Mouse (Mus musculus): ENCODE results near the gene Atp13a3. TPM values are rescaled to one million over a fixed set of nuclear protein-coding genes. Genes with fewer than 3 reads are reported as not detected.

The Atp13a3 gene
- polyA plus RNA-seq, 1 experiment, result 25.4 TPM

DNA sequence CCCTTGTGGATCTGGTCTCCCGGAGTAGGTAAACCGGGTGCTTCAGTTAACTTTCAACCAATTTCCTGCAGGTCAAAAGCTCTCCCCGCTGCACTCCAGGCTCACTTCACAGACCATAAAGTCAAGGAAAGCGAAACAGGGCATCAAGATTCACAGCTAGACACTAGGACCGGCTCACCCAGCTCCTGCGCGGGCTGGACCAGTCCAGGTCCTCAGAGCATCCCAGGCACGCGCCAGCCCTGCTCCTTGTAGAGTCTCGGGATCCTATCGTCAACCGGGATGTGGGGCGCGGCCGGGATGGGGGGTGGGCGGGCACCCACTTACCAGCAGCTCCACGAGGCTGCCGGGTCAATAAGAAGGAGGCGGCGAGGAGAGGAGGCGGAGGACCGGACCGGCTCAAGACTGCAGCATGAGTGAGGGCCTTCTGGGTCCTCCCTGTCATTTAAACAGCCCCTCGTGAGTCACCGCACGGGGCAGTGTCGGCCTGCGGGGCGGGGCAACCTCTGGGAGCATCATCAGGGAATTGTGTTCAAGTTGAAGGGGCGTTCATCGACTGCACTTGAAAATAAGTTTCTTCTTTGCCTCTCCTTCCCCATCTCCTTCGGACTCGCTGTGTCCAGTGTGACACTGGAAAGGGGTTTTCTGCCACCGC lies 122.8 kb downstream of the Atp13a3 start, which contains the start of gene Lrrc15:
TSS of gene Lrrc15 (minus strand) at position 413 of the 652 bp plus-strand sequence.
- Histone ChIP-seq H3K27me3 (replicated peaks; ENCODE audit: control insufficient read depth, insufficient read depth, low read length) (no peaks in the 10 kb centered on the region), H3K27ac (ENCODE audit: insufficient read depth, low read depth, low read length) (no peak within 1 kb of the TSS), H3K4me1 (ENCODE audit: control insufficient read depth, insufficient read depth, low read length) (no peaks in the 10 kb centered on the region), H3K4me3 (ENCODE audit: insufficient read depth, low read depth, low read length) (no peak within 1 kb of the TSS), H3K36me3 (ENCODE audit: control insufficient read depth, insufficient read depth, low read length) (no peaks in the 10 kb centered on the region)
- DNase-seq, result peak; percentile 27
- WGBS, result 4% methylated on average over 34 of the region's 34 CpGs
- TF ChIP-seq CTCF (conservative IDR thresholded peaks at IDR 0.05; ENCODE audit: insufficient read depth, insufficient read length, low read depth, low read length), result no peak

DNA sequence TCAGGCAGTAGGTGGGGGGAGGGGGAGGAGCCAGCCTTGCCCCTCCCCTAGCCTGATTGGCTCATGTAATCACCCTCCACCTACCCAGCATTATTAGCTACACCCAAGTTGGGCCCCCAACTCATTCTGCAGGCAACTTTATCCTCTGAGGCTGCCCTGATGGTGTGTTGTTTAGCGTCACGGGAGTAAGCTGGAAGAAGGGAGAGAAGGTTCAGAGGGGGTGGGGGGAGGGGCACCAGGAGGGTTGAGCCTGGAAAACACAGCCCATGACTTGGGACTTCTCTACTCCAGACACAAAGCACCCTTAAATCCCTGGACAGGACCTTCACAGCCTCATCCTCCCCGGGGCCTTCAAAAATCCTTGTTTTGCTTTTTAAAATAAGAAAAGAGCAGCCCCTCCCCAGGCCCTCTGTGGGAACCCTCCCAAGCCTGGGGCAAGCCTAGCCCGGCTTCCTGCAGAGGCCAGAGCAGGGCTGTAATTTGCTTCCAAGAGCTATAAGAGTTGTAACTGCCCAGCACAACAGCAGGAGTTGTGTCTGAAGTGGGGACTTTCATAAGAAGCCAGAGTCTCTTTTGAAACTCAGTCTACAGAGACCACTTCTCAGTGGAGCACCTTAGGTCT lies 125.0 kb downstream of the Atp13a3 start:
- no peak for DNase-seq

DNA sequence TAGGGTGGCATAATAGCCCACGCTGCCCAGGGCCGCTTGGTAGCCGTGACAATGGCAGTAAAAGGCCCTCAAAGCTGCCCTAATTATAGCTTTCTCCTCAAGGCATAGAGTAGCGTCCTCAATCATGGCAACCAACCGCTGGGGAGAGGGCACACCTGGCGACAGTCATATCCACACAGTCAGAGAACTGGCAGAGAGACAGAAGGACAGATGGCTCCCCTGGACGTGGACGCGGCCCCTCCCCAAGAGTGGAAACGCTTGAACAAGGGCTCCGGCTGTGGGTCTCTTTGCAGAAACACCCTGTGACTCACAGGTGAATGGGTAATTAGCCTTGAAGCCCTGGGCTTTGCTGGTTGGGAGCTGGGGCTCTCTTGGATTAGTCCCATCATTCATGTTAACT lies 127.4 kb downstream of the Atp13a3 start:
- H3K27ac ChIP-seq (ENCODE audit: insufficient read depth, low read depth, low read length), result no peak overlapping the region
- no peak overlapping the region for H3K4me3 ChIP-seq (ENCODE audit: insufficient read depth, low read depth, low read length)
- TF ChIP-seq CTCF (conservative IDR thresholded peaks at IDR 0.05; ENCODE audit: insufficient read depth, insufficient read length, low read depth, low read length) (no peak), POLR2A (IDR thresholded peaks at IDR 0.05; ENCODE audit: low read depth, low read length) (no peak)
- WGBS, result 76% methylated on average over 11 of the region's 11 CpGs
- no peaks in the 10 kb centered on the region for H3K36me3 ChIP-seq (ENCODE audit: control insufficient read depth, insufficient read depth, low read length)
- no peaks in the 10 kb centered on the region for H3K27me3 ChIP-seq (replicated peaks; ENCODE audit: control insufficient read depth, insufficient read depth, low read length)
- H3K4me1 ChIP-seq (ENCODE audit: control insufficient read depth, insufficient read depth, low read length), result no peaks in the 10 kb centered on the region
- no peak for DNase-seq

More for the DNA sequence above, 125.0 kb downstream of the Atp13a3 start:
- Histone ChIP-seq H3K4me1 (ENCODE audit: control insufficient read depth, insufficient read depth, low read length) (no peaks in the 10 kb centered on the region), H3K4me3 (ENCODE audit: insufficient read depth, low read depth, low read length) (no peak overlapping the region), H3K27me3 (replicated peaks; ENCODE audit: control insufficient read depth, insufficient read depth, low read length) (no peaks in the 10 kb centered on the region), H3K27ac (ENCODE audit: insufficient read depth, low read depth, low read length) (no peak overlapping the region), H3K36me3 (ENCODE audit: control insufficient read depth, insufficient read depth, low read length) (no peaks in the 10 kb centered on the region)
- TF ChIP-seq POLR2A (IDR thresholded peaks at IDR 0.05; ENCODE audit: low read depth, low read length) (no peak), CTCF (conservative IDR thresholded peaks at IDR 0.05; ENCODE audit: insufficient read depth, insufficient read length, low read depth, low read length) (no peak)
- WGBS, result 38% methylated on average over 4 of the region's 4 CpGs

DNA sequence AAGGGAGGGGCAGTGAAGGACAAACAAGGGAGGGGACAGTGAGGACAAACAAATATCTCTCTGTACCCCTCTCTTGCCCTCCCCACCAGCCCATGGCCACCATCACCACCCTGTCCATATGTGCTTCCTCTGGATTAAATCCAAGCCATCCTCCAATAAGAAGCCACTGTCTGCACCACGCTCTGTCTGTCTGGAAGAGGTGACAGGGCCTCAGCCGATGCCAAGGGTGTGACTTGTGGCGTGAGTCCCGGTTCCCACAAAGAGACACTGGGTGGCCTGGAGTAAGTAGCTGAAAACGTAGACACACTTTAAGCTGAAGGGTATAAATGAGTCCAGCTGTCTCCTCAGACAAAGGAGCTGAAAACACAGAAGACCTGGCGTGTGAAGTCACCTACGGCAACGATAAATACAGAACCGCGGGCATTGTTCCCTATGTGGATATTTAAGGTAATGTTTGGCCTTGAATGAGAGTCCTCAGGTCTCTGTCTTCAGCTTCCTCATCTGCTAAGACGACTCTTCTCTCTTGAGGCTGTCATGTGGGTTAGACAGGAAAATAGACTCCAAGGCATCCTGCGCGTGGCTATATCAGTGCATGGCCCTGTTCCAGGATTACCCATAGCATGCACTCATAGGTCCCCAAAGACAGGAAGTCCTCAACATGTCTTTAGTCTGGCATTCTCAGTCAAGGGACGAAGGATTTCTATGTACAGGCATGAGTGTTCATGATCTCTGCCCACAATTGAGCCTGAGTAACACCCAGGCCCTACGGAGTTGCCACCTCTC lies 130.0 kb downstream of the Atp13a3 start:
- H3K4me3 ChIP-seq (ENCODE audit: insufficient read depth, low read depth, low read length), result no peak overlapping the region
- DNase-seq, result no peak
- 83% methylated on average over 15 of the region's 15 CpGs for WGBS
- no peaks in the 10 kb centered on the region for H3K27me3 ChIP-seq (replicated peaks; ENCODE audit: control insufficient read depth, insufficient read depth, low read length)
- no peaks in the 10 kb centered on the region for H3K4me1 ChIP-seq (ENCODE audit: control insufficient read depth, insufficient read depth, low read length)
- TF ChIP-seq CTCF (conservative IDR thresholded peaks at IDR 0.05; ENCODE audit: insufficient read depth, insufficient read length, low read depth, low read length) (no peak), POLR2A (IDR thresholded peaks at IDR 0.05; ENCODE audit: low read depth, low read length) (no peak)
- no peaks in the 10 kb centered on the region for H3K36me3 ChIP-seq (ENCODE audit: control insufficient read depth, insufficient read depth, low read length)
- no peak overlapping the region for H3K27ac ChIP-seq (ENCODE audit: insufficient read depth, low read depth, low read length)

DNA sequence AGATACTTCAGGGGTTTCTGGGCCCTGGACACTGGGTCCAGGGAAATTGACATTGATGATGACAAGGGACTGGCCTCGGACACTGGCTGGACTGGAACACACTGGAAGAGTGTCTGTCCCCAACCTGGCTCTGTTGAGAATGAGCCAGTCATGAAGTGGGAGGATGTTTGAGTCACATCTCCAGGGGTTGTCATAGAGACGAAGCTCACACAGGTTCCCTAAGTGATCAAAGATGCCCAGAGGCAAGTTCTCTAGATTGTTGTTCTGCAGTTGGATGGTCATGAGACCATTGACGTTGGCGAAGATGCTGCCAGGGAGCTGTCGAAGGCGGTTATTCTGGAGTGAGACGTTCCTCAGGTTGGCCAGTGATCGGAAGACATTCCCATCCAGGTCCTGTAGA lies 132.7 kb downstream of the Atp13a3 start:
- 94% methylated on average over 8 of the region's 8 CpGs for WGBS
- Histone ChIP-seq H3K36me3 (ENCODE audit: control insufficient read depth, insufficient read depth, low read length) (no peaks in the 10 kb centered on the region), H3K27ac (ENCODE audit: insufficient read depth, low read depth, low read length) (no peak overlapping the region), H3K27me3 (replicated peaks; ENCODE audit: control insufficient read depth, insufficient read depth, low read length) (no peaks in the 10 kb centered on the region), H3K4me1 (ENCODE audit: control insufficient read depth, insufficient read depth, low read length) (no peaks in the 10 kb centered on the region), H3K4me3 (ENCODE audit: insufficient read depth, low read depth, low read length) (no peak overlapping the region)
- DNase-seq, result no peak
- no peak for TF ChIP-seq CTCF (conservative IDR thresholded peaks at IDR 0.05; ENCODE audit: insufficient read depth, insufficient read length, low read depth, low read length)
- no peak for TF ChIP-seq POLR2A (IDR thresholded peaks at IDR 0.05; ENCODE audit: low read depth, low read length)

DNA sequence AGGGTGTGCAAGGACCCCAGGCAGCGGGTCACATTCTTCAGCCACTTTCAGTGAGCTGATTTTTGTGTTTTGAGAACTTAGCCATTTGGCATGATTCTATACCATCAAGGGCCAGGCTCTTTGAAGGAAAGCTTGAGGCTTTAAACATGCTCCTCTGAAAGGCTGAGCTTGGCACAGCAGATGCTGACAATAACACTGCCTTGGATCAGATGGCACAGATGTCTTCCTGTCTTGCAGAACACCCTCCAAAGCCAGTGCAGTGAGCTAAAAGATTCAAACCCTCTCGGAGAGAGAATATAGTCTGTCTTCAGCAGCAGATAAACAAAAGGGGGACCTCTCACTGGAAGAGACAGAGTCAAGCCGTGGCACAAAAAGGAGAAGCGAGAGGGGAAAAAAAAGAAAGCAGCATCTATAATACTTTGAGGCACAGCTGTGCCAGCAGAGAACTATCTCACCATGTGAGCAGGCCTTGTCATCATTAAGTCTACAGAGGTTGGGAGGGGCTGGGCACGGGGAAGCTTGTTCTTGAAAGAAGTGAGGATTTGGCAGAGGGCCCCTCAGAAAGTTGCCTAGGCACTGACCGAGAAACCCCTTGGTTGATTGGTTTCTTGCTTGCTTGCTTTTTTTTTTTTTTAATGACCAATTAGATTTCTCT lies 133.7 kb downstream of the Atp13a3 start:
- Histone ChIP-seq H3K36me3 (ENCODE audit: control insufficient read depth, insufficient read depth, low read length) (no peaks in the 10 kb centered on the region), H3K27ac (ENCODE audit: insufficient read depth, low read depth, low read length) (no peak overlapping the region), H3K27me3 (replicated peaks; ENCODE audit: control insufficient read depth, insufficient read depth, low read length) (no peaks in the 10 kb centered on the region), H3K4me3 (ENCODE audit: insufficient read depth, low read depth, low read length) (no peak overlapping the region), H3K4me1 (ENCODE audit: control insufficient read depth, insufficient read depth, low read length) (no peaks in the 10 kb centered on the region)
- 69% methylated on average over 6 of the region's 6 CpGs for WGBS
- TF ChIP-seq POLR2A (IDR thresholded peaks at IDR 0.05; ENCODE audit: low read depth, low read length) (no peak), CTCF (conservative IDR thresholded peaks at IDR 0.05; ENCODE audit: insufficient read depth, insufficient read length, low read depth, low read length) (no peak)
- DNase-seq, result no peak

Data from kidney, adult 2 months (tissue).